Mouse (Mus musculus) heart, adult 10 weeks (tissue): ENCODE data around the gene Wdr93. TPM values are rescaled to one million over a fixed set of nuclear protein-coding genes. Genes with fewer than 3 reads are reported as not detected.

Source experiments
- polyA plus RNA-seq: library from polyadenylated mRNA; stranded (reverse); fragments of 350-450 nt; fragmentation: Illumina TruSeq; extraction: RNeasy Lipid Tissue Mini Kit (QIAGEN cat#74804); gene quantifications from one replicate; pipeline ENCODE4 v1.2.3, GENCODE M21; 2014; ENCODE audit warnings: low read depth, low replicate concordance

Wdr93 gene
- polyA plus RNA-seq, result 0.31 TPM

GRCm38 (mm10) chr7:79742659-79743536, at the start of gene Wdr93, which contains the start of gene Pex11a:
Gene Wdr93, plus strand, starts transcription at chr7:79743163.
Gene Pex11a, minus strand, starts transcription at chr7:79743131.

DNA sequence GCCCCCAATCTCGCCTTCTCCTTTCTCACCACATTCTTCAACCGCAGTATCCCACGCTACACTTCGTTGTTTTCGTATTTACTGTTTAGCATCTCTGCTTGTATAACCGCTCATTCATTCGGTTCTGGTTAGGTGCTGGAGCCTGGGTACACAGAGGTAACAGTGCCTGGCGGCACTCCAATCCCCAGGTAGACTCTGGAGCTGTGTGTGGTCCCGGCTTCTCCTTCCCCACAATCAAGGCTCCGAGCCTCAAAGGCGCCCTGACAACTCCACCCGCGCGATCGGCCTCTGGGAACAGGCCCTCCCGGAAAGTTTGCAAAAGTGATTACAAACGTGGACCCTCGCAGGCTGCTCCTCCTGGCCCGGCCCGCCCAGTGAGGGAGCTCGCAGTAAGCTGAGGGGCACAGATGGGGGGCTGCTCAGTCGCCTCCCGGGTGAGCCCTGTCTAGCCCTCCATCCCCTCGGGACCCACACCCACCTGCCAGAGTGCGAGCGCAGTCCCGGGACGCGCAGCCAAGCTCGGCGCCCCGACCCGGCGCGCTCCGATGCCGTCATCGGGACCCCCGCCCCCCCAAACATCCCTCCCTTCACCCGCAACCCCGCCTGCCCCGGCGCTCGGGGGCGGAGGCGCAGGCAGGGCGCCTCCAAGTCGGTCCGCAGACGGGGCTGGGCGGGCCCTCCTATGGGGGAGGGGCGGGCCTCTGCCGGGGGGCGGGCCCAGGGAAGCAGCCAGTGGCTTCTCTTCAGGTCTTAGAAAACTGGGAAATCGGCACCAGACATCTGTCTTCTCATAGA, 27.6 kb upstream of the Wdr93 start, which contains the start of gene Kif7:
TSS of gene Kif7 (minus strand) at position 534 of the 795 bp plus-strand sequence.

GRCm38 (mm10) chr7:79732622-79733021, 10.3 kb upstream of the Wdr93 start, which contains the start of gene Plin1:
Gene Plin1, minus strand, starts transcription at chr7:79732903.

DNA sequence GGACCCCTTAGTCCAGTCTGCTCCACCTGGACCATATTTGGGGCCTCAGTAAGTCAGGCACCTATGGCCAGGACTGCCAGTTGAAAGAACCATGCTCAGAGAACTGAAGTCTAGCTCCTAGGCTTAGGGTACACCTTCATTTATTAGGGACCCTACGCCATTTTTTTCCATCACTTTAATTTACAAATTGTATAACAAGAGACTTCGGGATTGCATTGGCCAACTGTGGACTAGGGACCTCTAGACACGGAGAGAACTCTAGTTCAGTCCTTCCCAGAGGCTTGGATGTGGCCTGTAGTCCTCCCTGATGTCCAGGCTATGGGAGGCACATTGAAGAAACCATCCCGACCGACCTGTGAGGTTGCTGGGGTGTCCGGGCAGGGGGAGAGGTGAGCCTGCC, 50.7 kb downstream of the Wdr93 start, which contains the start of gene Mesp1:
TSS of gene Mesp1 (minus strand) at position 101 of the 400 bp plus-strand sequence.

DNA sequence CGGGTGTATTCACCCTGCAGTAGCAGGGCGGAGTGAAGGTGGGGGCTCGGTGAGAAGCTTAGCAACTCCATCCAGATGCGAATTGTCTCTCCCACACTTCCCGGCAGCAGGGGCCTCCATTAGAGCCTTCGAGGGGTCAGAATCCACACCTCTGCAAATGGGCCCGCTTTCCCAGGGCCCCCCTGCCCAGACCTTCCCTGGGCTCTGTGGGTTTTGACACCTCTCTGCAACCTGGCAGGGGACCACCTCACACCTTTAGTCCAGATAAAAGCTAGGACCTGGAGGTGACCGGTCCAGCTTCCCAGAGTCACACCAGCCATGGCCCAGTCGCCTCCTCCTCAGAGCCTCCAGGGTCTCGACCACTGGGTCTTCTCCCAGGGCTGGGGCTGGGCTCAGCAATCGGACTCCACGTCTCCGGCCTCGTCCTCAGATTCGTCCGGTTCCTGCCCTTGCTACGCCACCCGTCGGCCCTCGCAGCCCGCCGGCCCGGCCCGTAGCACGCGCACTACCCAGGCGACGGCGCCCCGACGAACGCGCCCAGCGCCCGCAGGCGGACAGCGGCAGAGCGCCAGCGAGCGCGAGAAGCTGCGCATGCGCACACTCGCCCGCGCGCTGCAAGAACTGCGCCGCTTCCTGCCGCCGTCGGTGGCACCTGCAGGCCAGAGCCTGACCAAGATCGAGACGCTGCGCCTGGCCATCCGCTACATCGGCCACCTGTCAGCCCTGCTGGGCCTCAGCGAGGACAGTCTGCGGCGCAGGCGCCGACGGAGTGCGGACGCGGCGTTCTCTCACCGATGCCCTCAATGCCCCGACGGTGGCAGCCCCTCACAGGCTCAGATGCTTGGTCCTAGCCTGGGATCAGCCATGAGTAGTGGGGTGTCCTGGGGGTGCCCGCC, 67.9 kb downstream of the Wdr93 start, which contains the start of gene Mesp2:
TSS of gene Mesp2 (plus strand) at position 117 of the 896 bp plus-strand sequence.

Other genes with a start within 250 kb of the Wdr93 start
- gene Rhcg, start 125.5 kb upstream of the Wdr93 start, polyA plus RNA-seq, result not detected
- gene Ticrr, start 83.0 kb upstream of the Wdr93 start, polyA plus RNA-seq, result not detected
- 1.3 TPM for gene Kif7, start 27.4 kb upstream of the Wdr93 start, polyA plus RNA-seq
- 9.8 TPM for gene Plin1, start 10.3 kb upstream of the Wdr93 start, polyA plus RNA-seq
- gene Pex11a, start within 50 bp of the Wdr93 start, polyA plus RNA-seq, result 26.0 TPM
- not detected for gene Mesp1, start 50.6 kb downstream of the Wdr93 start, polyA plus RNA-seq
- not detected for gene Mesp2, start 67.6 kb downstream of the Wdr93 start, polyA plus RNA-seq
- 17.2 TPM for gene Anpep, start 117.9 kb downstream of the Wdr93 start, polyA plus RNA-seq
- gene Ap3s2, start 177.5 kb downstream of the Wdr93 start, polyA plus RNA-seq, result 14.8 TPM
- 14.6 TPM for gene Arpin, start 192.2 kb downstream of the Wdr93 start, polyA plus RNA-seq